Mouse (Mus musculus): ENCODE measurements around the gene Ttc7. TPM values are rescaled to one million over a fixed set of nuclear protein-coding genes. Genes with fewer than 3 reads are reported as not detected.

Gene Ttc7
- polyA plus RNA-seq, 1 experiment = 15.8 TPM

GRCm38 (mm10) chr17:87323215-87323614, 40.5 kb downstream of the Ttc7 start:
- TF ChIP-seq CTCF (IDR thresholded peaks at IDR 0.05; ENCODE audit: borderline replicate concordance, insufficient read depth, low read length) (no peak), POLR2A (IDR thresholded peaks at IDR 0.05; ENCODE audit: low read depth, low read length) (no peak)
- H3K27ac ChIP-seq (ENCODE audit: insufficient read depth, low read length) = no peak overlapping the region
- H3K4me3 ChIP-seq (ENCODE audit: insufficient read depth, low read length) = no peak overlapping the region
- no peaks in the 10 kb centered on the region for H3K4me1 ChIP-seq (ENCODE audit: control insufficient read depth, insufficient read depth, low read length)

DNA sequence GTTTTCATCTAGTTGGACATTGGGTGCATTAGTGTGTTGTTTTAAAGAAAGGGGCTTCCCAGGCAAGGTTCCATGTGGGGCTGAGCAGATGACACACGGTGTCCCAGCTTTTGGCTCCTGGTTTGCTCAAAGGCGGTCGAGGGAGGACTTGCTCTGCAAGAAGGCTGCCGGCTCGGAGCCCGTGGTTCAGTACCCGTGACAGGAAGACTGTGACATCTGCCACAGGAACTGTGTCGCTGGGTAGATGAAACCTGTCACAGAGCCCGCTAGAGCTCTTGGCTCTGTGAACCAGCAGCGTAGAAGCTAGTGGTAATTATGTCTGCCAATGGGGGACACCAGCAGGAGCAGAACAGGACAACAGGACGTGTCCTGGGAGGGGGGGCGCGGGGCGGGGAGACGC, 42.8 kb downstream of the Ttc7 start:
- no peak overlapping the region for H3K4me3 ChIP-seq (ENCODE audit: insufficient read depth, low read length)
- TF ChIP-seq CTCF (IDR thresholded peaks at IDR 0.05; ENCODE audit: borderline replicate concordance, insufficient read depth, low read length) (no peak), POLR2A (IDR thresholded peaks at IDR 0.05; ENCODE audit: low read depth, low read length) (no peak)
- H3K27ac ChIP-seq (ENCODE audit: insufficient read depth, low read length) = no peak overlapping the region
- H3K4me1 ChIP-seq (ENCODE audit: control insufficient read depth, insufficient read depth, low read length) = no peaks in the 10 kb centered on the region

DNA sequence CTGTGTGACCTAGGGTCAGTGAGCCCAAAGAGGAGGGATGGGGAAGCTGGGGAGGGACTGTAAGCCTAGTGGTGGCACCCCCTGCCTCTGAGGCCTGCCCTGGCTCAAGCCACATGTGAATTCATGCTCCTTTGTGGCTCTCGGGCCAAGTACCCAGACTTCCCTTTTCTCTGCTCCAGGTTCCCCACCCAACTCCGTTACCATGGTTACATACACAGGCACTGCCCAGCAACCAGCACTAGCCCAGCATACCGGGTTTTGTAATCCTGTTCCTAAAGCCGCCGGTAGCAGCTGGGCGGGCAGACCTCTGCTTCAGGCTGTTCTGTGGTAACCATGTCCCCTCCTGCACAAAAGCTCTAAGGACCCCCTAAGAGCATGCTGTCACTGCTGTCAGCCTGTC, 44.3 kb downstream of the Ttc7 start:
- H3K4me1 ChIP-seq (ENCODE audit: control insufficient read depth, insufficient read depth, low read length) = no peaks in the 10 kb centered on the region
- no peak overlapping the region for H3K4me3 ChIP-seq (ENCODE audit: insufficient read depth, low read length)
- H3K27ac ChIP-seq (ENCODE audit: insufficient read depth, low read length) = no peak overlapping the region
- TF ChIP-seq CTCF (IDR thresholded peaks at IDR 0.05; ENCODE audit: borderline replicate concordance, insufficient read depth, low read length) = no peak
- no peak for TF ChIP-seq POLR2A (IDR thresholded peaks at IDR 0.05; ENCODE audit: low read depth, low read length)

GRCm38 (mm10) chr17:87327645-87328044, 45.0 kb downstream of the Ttc7 start:
- no peak overlapping the region for H3K4me3 ChIP-seq (ENCODE audit: insufficient read depth, low read length)
- TF ChIP-seq POLR2A (IDR thresholded peaks at IDR 0.05; ENCODE audit: low read depth, low read length) (no peak), CTCF (IDR thresholded peaks at IDR 0.05; ENCODE audit: borderline replicate concordance, insufficient read depth, low read length) (no peak)
- H3K4me1 ChIP-seq (ENCODE audit: control insufficient read depth, insufficient read depth, low read length) = no peaks in the 10 kb centered on the region
- H3K27ac ChIP-seq (ENCODE audit: insufficient read depth, low read length) = no peak overlapping the region

GRCm38 (mm10) chr17:87328177-87328768, 45.6 kb downstream of the Ttc7 start:
- H3K27ac ChIP-seq (ENCODE audit: insufficient read depth, low read length) = no peak overlapping the region
- TF ChIP-seq CTCF (IDR thresholded peaks at IDR 0.05; ENCODE audit: borderline replicate concordance, insufficient read depth, low read length) (no peak), POLR2A (IDR thresholded peaks at IDR 0.05; ENCODE audit: low read depth, low read length) (no peak)
- no peak overlapping the region for H3K4me3 ChIP-seq (ENCODE audit: insufficient read depth, low read length)
- H3K4me1 ChIP-seq (ENCODE audit: control insufficient read depth, insufficient read depth, low read length) = no peaks in the 10 kb centered on the region

GRCm38 (mm10) chr17:87329144-87329700, 46.5 kb downstream of the Ttc7 start:
- TF ChIP-seq CTCF (IDR thresholded peaks at IDR 0.05; ENCODE audit: borderline replicate concordance, insufficient read depth, low read length) (no peak), POLR2A (IDR thresholded peaks at IDR 0.05; ENCODE audit: low read depth, low read length) (no peak)
- no peak overlapping the region for H3K27ac ChIP-seq (ENCODE audit: insufficient read depth, low read length)
- H3K4me3 ChIP-seq (ENCODE audit: insufficient read depth, low read length) = no peak overlapping the region
- H3K4me1 ChIP-seq (ENCODE audit: control insufficient read depth, insufficient read depth, low read length) = no peaks in the 10 kb centered on the region

- H3K27ac ChIP-seq (ENCODE audit: insufficient read depth, low read length) = no peak overlapping the region
- TF ChIP-seq CTCF (IDR thresholded peaks at IDR 0.05; ENCODE audit: borderline replicate concordance, insufficient read depth, low read length) (no peak), POLR2A (IDR thresholded peaks at IDR 0.05; ENCODE audit: low read depth, low read length) (no peak)
- H3K4me3 ChIP-seq (ENCODE audit: insufficient read depth, low read length) = no peak overlapping the region
- H3K4me1 ChIP-seq (ENCODE audit: control insufficient read depth, insufficient read depth, low read length) = no peaks in the 10 kb centered on the region
Observed at GRCm38 (mm10) chr17:87330250-87330920, 47.7 kb downstream of the Ttc7 start.

- no peak for TF ChIP-seq CTCF (IDR thresholded peaks at IDR 0.05; ENCODE audit: borderline replicate concordance, insufficient read depth, low read length)
- TF ChIP-seq POLR2A (IDR thresholded peaks at IDR 0.05; ENCODE audit: low read depth, low read length) = no peak
- no peaks in the 10 kb centered on the region for H3K4me1 ChIP-seq (ENCODE audit: control insufficient read depth, insufficient read depth, low read length)
- H3K27ac ChIP-seq (ENCODE audit: insufficient read depth, low read length) = no peak overlapping the region
- H3K4me3 ChIP-seq (ENCODE audit: insufficient read depth, low read length) = no peak overlapping the region
Observed at GRCm38 (mm10) chr17:87330921-87331291, 48.2 kb downstream of the Ttc7 start.

- TF ChIP-seq POLR2A (IDR thresholded peaks at IDR 0.05; ENCODE audit: low read depth, low read length) = no peak
- TF ChIP-seq CTCF (IDR thresholded peaks at IDR 0.05; ENCODE audit: borderline replicate concordance, insufficient read depth, low read length) = no peak
- Histone ChIP-seq H3K27ac (ENCODE audit: insufficient read depth, low read length) (no peak overlapping the region), H3K4me3 (ENCODE audit: insufficient read depth, low read length) (no peak overlapping the region), H3K4me1 (ENCODE audit: control insufficient read depth, insufficient read depth, low read length) (no peaks in the 10 kb centered on the region)
Observed at GRCm38 (mm10) chr17:87331336-87332141, 48.9 kb downstream of the Ttc7 start.

All from embryonic fibroblast, embryonic 13.5 days (primary cell).